Mouse (Mus musculus) liver, embryonic 12.5 days (tissue): ENCODE results near the gene Fpgs. TPM values are rescaled to one million over a fixed set of nuclear protein-coding genes. Genes with fewer than 3 reads are reported as not detected.
A peak's percentile ranks its signal among the peaks of the same experiment; 100 is the strongest.

Experiments used
- ATAC-seq: fragments of 200-750 bp; cut with Nextera tagmentation; 2 replicates; pipeline ENCODE4 v1.8.0; 2017; ENCODE audit warnings: moderate number of reproducible peaks, mild to moderate bottlenecking, moderate library complexity
- H3K27ac ChIP-seq: fragments of 300-500 bp; sonication (generic); 2 replicates; pipeline ENCODE4 v1.5.1; 2016; ENCODE audit warnings: mild to moderate bottlenecking
- H3K27me3 ChIP-seq: fragments of 300-500 bp; sonication (generic); replicated peaks from 2 replicates; pipeline ENCODE4 v1.6.1; 2016; ENCODE audit warnings: mild to moderate bottlenecking, moderate library complexity
- H3K36me3 ChIP-seq: fragments of 300-500 bp; sonication (generic); 2 replicates; pipeline ENCODE4 v1.6.1; 2016; ENCODE audit warnings: mild to moderate bottlenecking, moderate library complexity
- H3K4me1 ChIP-seq: fragments of 300-500 bp; sonication (generic); 2 replicates; pipeline ENCODE4 v1.6.1; 2016
- H3K4me2 ChIP-seq: fragments of 300-500 bp; sonication (generic); 2 replicates; pipeline ENCODE4 v1.6.1; 2016; ENCODE audit warnings: mild to moderate bottlenecking, moderate library complexity
- H3K4me3 ChIP-seq: fragments of 300-500 bp; sonication (generic); 2 replicates; pipeline ENCODE4 v1.5.1; 2016; ENCODE audit warnings: mild to moderate bottlenecking, moderate library complexity
- H3K9ac ChIP-seq: fragments of 300-500 bp; sonication (generic); 2 replicates; pipeline ENCODE4 v1.6.1; 2016; ENCODE audit warnings: mild to moderate bottlenecking, moderate library complexity
- H3K9me3 ChIP-seq: fragments of 300-500 bp; sonication (generic); replicated peaks from 2 replicates; pipeline ENCODE4 v1.6.1; 2016; ENCODE audit warnings: mild to moderate bottlenecking, moderate library complexity
- WGBS: fragments of 180-500 bp; shearing (Covaris S2); methylation state at CpG from one replicate; pipeline ENCODE4 v1.1.7; 2016; ENCODE audit not compliant: insufficient replicate concordance; 5-methylcytosine and 5-hydroxymethylcytosine counted together
- polyA plus RNA-seq: library from polyadenylated mRNA; unstranded; fragments of >200 nt; fragmentation: Nextera tagmentation; extraction: Ambion mirVana; gene quantifications from 2 replicates; pipeline ENCODE4 v1.2.1, GENCODE M21; 2016

The Fpgs gene
- polyA plus RNA-seq, 1 experiment from 2014 or later, result 35.8 TPM

- Histone ChIP-seq H3K4me3 (no peak overlapping the region), H3K27ac (0 out of 2 replicates have a peak overlapping the region, but pooled peaks have one; percentile 36)
Observed at GRCm38 (mm10) chr2:32680051-32680451, 23.9 kb downstream of the Fpgs start.

GRCm38 (mm10) chr2:32677683-32678082, 26.3 kb downstream of the Fpgs start:
- ATAC-seq, result no peak
- Histone ChIP-seq H3K9me3 (peaks cover 3% of the 10 kb centered on the region; the same call in 1 of the 2 replicates), H3K27me3 (no peaks in the 10 kb centered on the region), H3K4me2 (no peak overlapping the region), H3K9ac (no peak overlapping the region), H3K4me1 (peaks cover 32% of the 10 kb centered on the region), H3K36me3 (peaks cover 82% of the 10 kb centered on the region), H3K4me3 (no peak overlapping the region), H3K27ac (no peak overlapping the region)
- 85% methylated on average over 7 of the region's 7 CpGs for WGBS

More at GRCm38 (mm10) chr2:32680051-32680451, 23.9 kb downstream of the Fpgs start:
- H3K4me2 ChIP-seq, result no peak overlapping the region
- H3K4me1 ChIP-seq, result peaks cover 21% of the 10 kb centered on the region
- peaks cover 3% of the 10 kb centered on the region; the same call in 1 of the 2 replicates for H3K9me3 ChIP-seq
- peaks cover 89% of the 10 kb centered on the region for H3K36me3 ChIP-seq
- no peak for ATAC-seq
- 51% methylated on average over 7 of the region's 7 CpGs for WGBS
- H3K27me3 ChIP-seq, result no peaks in the 10 kb centered on the region
- no peak overlapping the region for H3K9ac ChIP-seq

GRCm38 (mm10) chr2:32676821-32677220, 27.1 kb downstream of the Fpgs start:
- H3K9ac ChIP-seq, result no peak overlapping the region
- H3K4me1 ChIP-seq, result peaks cover 36% of the 10 kb centered on the region
- ATAC-seq, result no peak
- peaks cover 3% of the 10 kb centered on the region; the same call in 1 of the 2 replicates for H3K9me3 ChIP-seq
- no peak overlapping the region for H3K27ac ChIP-seq
- H3K36me3 ChIP-seq, result peaks cover 81% of the 10 kb centered on the region
- no peak overlapping the region for H3K4me3 ChIP-seq
- no peaks in the 10 kb centered on the region for H3K27me3 ChIP-seq
- H3K4me2 ChIP-seq, result no peak overlapping the region
- WGBS, result 72% methylated on average over 3 of the region's 3 CpGs

- Histone ChIP-seq H3K4me2 (peak overlapping the region; percentile 13), H3K4me1 (peaks cover 39% of the 10 kb centered on the region), H3K9me3 (peaks cover 3% of the 10 kb centered on the region; the same call in 1 of the 2 replicates), H3K9ac (no peak overlapping the region), H3K27me3 (no peaks in the 10 kb centered on the region), H3K27ac (no peak overlapping the region), H3K36me3 (peaks cover 64% of the 10 kb centered on the region), H3K4me3 (no peak overlapping the region)
- WGBS, result 56% methylated on average over 16 of the region's 16 CpGs
- peak; percentile 54 for ATAC-seq
Observed at GRCm38 (mm10) chr2:32673176-32673917, 30.6 kb downstream of the Fpgs start.

GRCm38 (mm10) chr2:32671907-32672595, 31.9 kb downstream of the Fpgs start:
- WGBS, result 62% methylated on average over 9 of the region's 9 CpGs
- H3K9ac ChIP-seq, result no peak overlapping the region
- no peak for ATAC-seq
- H3K4me3 ChIP-seq, result no peak overlapping the region
- H3K27ac ChIP-seq, result no peak overlapping the region
- peaks cover 39% of the 10 kb centered on the region for H3K4me1 ChIP-seq
- peaks cover 54% of the 10 kb centered on the region for H3K36me3 ChIP-seq
- peaks cover 3% of the 10 kb centered on the region; the same call in 1 of the 2 replicates for H3K9me3 ChIP-seq
- H3K4me2 ChIP-seq, result no peak overlapping the region
- no peaks in the 10 kb centered on the region for H3K27me3 ChIP-seq

- H3K9me3 ChIP-seq, result no peaks in the 10 kb centered on the region
- H3K9ac ChIP-seq, result no peak overlapping the region
- H3K27me3 ChIP-seq, result no peaks in the 10 kb centered on the region
- no peak for ATAC-seq
- 75% methylated on average over 9 of the region's 9 CpGs for WGBS
- H3K4me1 ChIP-seq, result peaks cover 40% of the 10 kb centered on the region
- H3K27ac ChIP-seq, result no peak overlapping the region
- peaks cover 50% of the 10 kb centered on the region for H3K36me3 ChIP-seq
- H3K4me2 ChIP-seq, result no peak overlapping the region
- no peak overlapping the region for H3K4me3 ChIP-seq
Observed at GRCm38 (mm10) chr2:32671147-32671546, 32.8 kb downstream of the Fpgs start.

GRCm38 (mm10) chr2:32669876-32670275, 34.1 kb downstream of the Fpgs start:
- Histone ChIP-seq H3K27ac (peak overlapping the region; percentile 34), H3K4me2 (no peak overlapping the region; the same call in 1 of the 2 replicates), H3K27me3 (no peaks in the 10 kb centered on the region), H3K9ac (no peak overlapping the region), H3K4me3 (no peak overlapping the region), H3K36me3 (peaks cover 40% of the 10 kb centered on the region), H3K9me3 (no peaks in the 10 kb centered on the region), H3K4me1 (peaks cover 49% of the 10 kb centered on the region)
- 35% methylated on average over 3 of the region's 3 CpGs for WGBS
- ATAC-seq, result peak; percentile 67

- Histone ChIP-seq H3K9me3 (no peaks in the 10 kb centered on the region), H3K36me3 (peaks cover 29% of the 10 kb centered on the region), H3K27ac (0 out of 2 replicates have a peak overlapping the region, but pooled peaks have one; percentile 4), H3K4me3 (no peak overlapping the region), H3K27me3 (no peaks in the 10 kb centered on the region), H3K4me1 (peaks cover 43% of the 10 kb centered on the region), H3K4me2 (no peak overlapping the region), H3K9ac (no peak overlapping the region)
- no peak for ATAC-seq
- 82% methylated on average over 7 of the region's 7 CpGs for WGBS
Observed at GRCm38 (mm10) chr2:32668176-32668575, 35.8 kb downstream of the Fpgs start.

GRCm38 (mm10) chr2:32667775-32668174, 36.2 kb downstream of the Fpgs start:
- peaks cover 25% of the 10 kb centered on the region for H3K36me3 ChIP-seq
- 0 out of 2 replicates have a peak overlapping the region, but pooled peaks have one; percentile 4 for H3K27ac ChIP-seq
- ATAC-seq, result no peak
- WGBS, result 69% methylated on average over 11 of the region's 11 CpGs
- H3K9me3 ChIP-seq, result no peaks in the 10 kb centered on the region
- peaks cover 39% of the 10 kb centered on the region for H3K4me1 ChIP-seq
- no peak overlapping the region for H3K4me2 ChIP-seq
- H3K4me3 ChIP-seq, result no peak overlapping the region
- H3K9ac ChIP-seq, result no peak overlapping the region
- H3K27me3 ChIP-seq, result no peaks in the 10 kb centered on the region

- Histone ChIP-seq H3K36me3 (peaks cover 10% of the 10 kb centered on the region; the same call in 1 of the 2 replicates), H3K9me3 (no peaks in the 10 kb centered on the region), H3K4me2 (no peak overlapping the region), H3K4me1 (peaks cover 47% of the 10 kb centered on the region), H3K27ac (no peak overlapping the region), H3K4me3 (no peak overlapping the region), H3K27me3 (no peaks in the 10 kb centered on the region), H3K9ac (no peak overlapping the region)
- 55% methylated on average over 6 of the region's 6 CpGs for WGBS
- no peak for ATAC-seq
Observed at GRCm38 (mm10) chr2:32665853-32666252, 38.1 kb downstream of the Fpgs start.

GRCm38 (mm10) chr2:32665345-32665744, 38.6 kb downstream of the Fpgs start:
- no peaks in the 10 kb centered on the region for H3K27me3 ChIP-seq
- H3K36me3 ChIP-seq, result peaks cover 8% of the 10 kb centered on the region; the same call in 1 of the 2 replicates
- H3K9me3 ChIP-seq, result no peaks in the 10 kb centered on the region
- WGBS, result 73% methylated on average over 8 of the region's 8 CpGs
- no peak overlapping the region for H3K4me3 ChIP-seq
- H3K4me1 ChIP-seq, result peaks cover 50% of the 10 kb centered on the region
- no peak for ATAC-seq
- no peak overlapping the region for H3K4me2 ChIP-seq
- no peak overlapping the region for H3K9ac ChIP-seq
- H3K27ac ChIP-seq, result no peak overlapping the region

GRCm38 (mm10) chr2:32662291-32662690, 41.7 kb downstream of the Fpgs start:
- Histone ChIP-seq H3K9me3 (no peaks in the 10 kb centered on the region), H3K4me3 (no peak overlapping the region), H3K9ac (no peak overlapping the region), H3K36me3 (peaks cover 10% of the 10 kb centered on the region; the same call in 1 of the 2 replicates), H3K27me3 (no peaks in the 10 kb centered on the region), H3K4me2 (no peak overlapping the region), H3K4me1 (peaks cover 63% of the 10 kb centered on the region), H3K27ac (peak overlapping the region; percentile 47)
- ATAC-seq, result no peak
- 60% methylated on average over 5 of the region's 5 CpGs for WGBS
